Mouse (Mus musculus) fibroblast of lung, adult 2 months (primary cell): ENCODE data around the gene AI464131.

Source experiments
- DNase-seq: peaks from one replicate; pipeline ENCODE4 v3.0.0-alpha.2; 2011; ENCODE audit warnings: low read depth

Gene AI464131

DNA sequence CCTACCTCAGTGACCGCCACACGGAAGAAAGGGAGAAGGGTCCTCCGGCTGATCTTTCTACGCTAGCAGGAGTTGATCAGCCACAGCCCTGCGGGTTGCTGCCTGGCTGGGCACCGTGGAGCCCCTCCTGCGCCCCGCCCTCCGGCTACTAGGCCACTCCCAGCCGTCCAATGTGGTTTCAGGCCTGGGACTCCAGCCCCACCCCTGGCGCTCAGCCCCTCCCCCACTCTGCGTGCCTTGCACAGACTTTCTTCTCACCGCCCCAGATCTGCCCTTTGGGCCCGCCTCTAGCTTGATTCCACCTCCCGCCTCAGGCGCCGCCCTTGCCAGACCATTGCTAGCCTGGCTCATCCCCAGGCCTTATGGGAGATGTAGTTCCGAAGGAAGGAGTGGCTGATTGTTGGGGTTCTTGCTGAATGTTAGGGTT is at the start of gene AI464131:
Gene AI464131 (minus strand): TSS at position 91 of the 427 bp plus-strand sequence.
- peak; percentile 94 for DNase-seq

DNA sequence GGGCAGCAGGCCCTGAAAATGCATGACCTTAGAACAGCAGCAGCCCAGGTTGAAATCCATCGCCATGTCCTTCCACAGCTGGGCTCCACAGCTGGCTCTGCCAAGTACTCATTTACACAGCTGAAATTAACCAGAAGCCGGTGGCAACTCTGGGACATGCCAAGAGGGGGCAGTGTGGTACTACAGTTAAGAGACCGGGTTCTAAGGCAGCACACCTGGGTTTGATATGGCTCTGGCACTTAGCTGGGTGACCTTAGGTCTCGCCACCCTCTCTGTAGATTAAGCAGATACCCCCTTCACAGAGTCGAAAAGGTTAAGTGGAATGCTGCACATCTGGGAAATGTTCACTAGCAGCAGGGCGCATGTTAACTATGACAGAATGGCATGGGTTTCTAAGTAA is 49.7 kb upstream of the AI464131 start:
- DNase-seq, result peak; percentile 57

DNA sequence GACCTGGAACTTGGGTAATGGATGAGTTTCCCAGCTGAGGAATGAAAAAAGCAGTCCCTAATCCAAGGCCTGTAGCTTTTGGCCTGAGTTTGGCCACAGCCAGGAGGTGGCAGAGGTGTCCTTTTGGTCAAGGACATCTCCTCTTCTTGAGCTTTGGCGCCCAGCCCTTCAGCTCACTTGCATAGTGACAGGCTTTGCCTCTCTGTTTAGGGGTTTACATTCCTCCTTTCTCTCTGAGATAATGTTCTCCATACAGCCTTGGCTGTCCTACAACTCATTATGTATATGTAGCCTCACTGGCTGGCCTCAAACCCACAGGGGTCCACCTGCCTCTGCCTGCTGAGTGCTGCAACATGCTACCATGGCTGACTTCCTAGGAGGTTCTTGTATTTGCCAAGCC is 44.2 kb upstream of the AI464131 start:
- no peak for DNase-seq

DNA sequence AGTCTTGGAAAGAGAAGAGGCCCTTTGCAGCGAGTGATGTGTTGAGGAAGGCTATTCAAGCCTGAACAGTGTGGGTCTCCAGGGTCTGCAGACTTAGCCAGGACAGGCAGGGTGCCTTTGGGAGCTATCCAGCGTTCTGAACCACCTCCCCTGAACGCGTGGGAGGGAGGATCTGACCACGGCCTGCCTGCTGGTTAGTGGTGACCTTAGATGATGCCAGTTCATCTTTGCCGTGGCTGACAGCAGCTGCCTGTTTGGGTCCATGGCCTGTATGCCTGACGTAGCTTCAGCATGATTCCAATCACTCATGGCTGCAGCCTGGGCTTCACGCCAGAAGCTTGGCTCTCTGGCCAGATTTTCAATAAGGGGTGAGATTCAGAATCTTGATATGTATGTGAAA is 43.1 kb upstream of the AI464131 start:
- DNase-seq, result no peak

DNA sequence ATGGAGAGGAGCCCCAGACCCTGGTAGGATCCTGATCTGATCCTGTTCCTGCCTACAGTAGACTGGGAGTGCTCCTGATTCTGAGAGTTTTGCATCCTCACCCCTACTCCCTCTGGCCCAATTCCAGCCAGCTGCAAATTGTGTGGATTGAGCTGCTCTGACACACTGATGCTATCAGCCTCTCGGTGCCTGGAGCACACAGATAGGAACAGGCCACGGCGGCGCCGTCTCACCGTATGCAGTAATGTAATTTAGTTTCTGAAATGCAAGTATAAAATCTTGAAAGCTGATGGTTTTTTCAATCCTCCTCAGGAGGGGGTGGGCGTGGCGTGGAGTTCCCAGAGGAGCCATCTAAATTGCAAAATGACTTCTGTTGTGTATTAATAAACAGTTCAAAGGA is 39.3 kb upstream of the AI464131 start:
- DNase-seq, result no peak

DNA sequence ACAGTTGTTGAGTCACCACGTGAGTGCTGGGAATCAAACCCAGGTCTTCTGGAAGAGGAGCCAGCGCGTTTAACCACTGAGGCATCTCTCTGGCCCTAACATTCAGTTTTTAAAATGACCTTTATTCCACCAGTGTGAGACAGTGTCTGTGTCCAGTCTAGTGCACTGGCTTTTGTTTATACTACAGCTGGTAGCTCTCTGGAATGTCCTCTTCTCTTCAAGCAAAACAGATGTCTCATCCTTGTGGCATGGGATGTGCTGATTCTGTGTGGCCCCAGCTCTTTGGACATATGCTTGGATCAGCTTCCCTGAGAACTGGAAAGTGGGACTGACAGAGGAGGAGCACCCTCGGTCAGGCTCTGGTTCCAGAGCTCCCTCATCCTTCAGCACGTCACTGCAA is 32.0 kb upstream of the AI464131 start:
- no peak for DNase-seq

DNA sequence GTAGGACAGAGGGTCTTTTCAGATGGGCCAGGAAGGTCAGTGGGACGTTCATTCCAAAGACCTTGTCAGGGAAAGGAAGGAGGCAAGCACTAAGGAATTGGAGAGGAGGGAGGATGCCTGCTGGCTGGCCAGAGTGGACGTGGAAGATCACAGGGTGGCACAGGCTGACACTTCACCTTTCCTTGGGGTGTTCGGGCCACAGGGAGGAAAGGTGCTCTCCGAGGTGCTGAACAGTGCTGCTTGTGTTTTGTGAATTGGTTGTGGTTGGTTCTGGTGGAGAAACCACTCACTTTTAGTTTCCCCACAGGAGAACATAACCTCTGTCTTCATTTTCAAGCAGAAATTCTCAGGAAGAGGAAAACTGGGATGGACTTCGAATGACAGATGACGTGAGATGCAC is 29.5 kb upstream of the AI464131 start:
- DNase-seq, result no peak

DNA sequence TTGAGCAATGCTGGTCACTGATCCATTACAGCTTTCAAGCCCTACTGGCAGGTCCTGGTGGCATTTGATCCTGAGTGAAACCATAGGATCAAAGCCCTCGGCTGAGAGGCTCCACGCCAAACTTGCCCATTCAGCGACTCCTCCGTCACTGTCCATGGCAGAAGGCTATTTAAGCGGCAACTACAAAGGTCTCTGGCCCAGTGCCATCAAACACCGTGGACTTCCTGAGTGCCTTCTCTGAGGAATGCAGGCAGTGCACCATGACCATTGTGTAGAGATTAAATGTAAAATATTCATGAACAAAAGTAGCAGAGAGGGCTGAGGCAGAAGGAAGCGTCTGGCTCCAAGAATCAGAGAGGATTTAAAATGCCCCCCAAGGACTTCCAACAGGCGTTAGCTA is 25.1 kb upstream of the AI464131 start:
- DNase-seq, result no peak

DNA sequence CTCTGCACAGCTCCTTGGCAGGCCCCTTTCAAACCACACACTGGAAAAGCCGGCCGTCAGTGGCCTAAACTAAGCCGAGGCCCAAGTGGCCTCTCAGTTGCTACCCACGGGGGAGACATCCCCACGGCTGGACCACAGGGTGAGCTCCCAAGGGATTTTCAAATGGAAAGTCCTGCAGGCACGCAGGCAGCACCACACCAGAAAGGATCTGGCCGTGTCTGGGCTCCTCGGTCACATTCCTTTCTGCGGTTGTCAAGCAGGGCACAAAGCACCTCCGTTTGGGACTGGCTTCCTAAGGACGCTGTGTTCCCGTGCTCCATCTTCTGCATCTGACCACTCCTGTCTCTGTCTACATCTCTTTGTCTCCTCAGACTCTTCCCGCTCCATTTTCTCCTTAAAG is 24.2 kb upstream of the AI464131 start:
- DNase-seq, result no peak

DNA sequence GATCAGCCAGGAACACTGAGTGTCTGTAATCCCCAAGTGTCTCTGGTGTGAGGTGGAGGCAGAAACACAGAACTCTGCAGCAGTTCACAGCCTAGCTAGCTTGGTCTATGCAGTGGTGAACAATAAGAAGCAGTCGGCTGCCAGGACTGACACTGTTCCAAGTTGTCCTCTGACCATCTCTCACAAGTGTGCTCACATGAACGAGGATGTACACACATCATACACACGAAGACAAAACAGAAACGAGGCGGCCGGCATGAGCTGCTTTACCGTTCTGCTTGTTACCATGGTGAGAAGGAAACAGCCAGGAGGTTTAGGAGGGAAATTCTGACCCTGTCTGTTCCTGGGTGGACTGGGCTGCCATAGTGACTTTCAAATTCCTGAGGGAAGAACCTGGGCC is 23.7 kb upstream of the AI464131 start:
- DNase-seq, result no peak

DNA sequence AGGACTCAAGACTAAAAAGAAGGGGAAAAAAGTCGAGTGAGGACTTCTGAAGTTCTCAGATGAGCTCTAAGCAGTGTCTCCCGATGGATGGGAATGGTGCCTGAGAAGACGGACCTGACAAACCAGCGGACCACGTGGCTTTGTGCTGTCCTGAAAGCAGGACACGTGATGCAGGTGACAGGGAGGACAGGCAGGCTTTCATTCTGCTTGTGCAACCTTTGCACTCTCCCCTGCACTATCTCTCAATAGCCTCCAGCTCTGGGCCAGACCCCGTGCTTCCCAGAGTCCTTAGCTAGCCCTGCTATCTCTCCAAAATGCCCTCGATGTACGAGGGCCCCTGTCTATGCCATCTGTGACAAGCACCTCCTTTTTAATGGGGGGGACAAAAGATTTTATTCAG is 22.0 kb upstream of the AI464131 start:
- no peak for DNase-seq

DNA sequence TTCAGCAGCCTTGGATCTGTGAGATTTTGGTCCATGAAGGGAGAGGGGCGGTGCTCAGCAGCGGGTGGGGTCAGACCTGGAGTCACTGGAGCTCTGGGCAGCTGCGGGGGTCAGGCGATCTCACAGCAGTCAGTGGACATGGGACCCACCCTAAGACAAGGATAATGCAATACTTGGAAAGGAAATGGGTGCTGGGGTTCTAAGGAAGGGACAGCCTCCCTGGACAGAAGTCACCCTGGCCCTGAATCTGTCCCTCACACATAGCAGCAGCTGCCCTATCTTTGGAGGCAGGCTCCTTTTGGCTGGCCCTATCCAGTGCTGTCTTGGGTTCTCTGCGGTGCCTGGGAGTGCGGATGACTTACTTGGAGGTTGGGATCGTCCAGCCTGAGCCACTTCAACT is 21.0 kb upstream of the AI464131 start:
- no peak for DNase-seq

DNA sequence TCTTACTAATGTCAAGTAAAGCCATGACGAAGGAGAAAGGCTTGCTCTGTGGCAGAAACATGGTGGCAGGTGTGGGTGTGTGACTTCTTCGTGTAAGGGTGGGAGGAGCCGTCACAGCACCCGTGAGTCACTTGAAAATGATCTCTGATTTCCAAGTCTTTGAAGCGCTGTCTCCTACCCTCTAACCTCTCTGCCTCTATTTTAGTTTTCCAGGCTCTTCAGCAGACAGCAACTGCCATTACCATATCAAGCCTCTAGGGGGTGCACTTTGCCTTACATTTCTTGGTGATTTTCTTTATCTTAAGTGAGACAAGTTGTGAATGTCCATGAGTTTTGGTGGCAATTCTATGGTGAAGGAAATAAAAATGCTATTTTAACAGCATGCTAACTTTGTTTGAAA is 19.9 kb upstream of the AI464131 start:
- no peak for DNase-seq

DNA sequence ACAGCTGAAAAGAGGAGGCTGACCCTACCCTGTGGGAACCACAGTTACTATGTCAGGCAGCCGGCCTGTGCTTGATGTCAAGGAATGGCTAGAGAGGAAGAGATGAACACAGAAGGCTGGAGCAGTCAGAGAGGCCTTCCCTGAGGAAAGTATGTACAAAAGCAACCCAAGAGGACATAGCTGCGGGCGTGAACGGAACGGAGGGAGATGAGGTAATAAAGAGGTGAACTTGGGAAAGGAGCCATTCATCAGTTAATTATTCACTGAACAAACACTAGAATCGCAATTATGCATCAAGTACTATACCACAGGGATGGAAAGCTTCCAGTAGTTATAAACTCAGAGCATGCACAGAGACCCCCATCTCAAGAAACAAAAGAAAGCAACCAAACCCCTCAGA is 19.3 kb upstream of the AI464131 start:
- no peak for DNase-seq

DNA sequence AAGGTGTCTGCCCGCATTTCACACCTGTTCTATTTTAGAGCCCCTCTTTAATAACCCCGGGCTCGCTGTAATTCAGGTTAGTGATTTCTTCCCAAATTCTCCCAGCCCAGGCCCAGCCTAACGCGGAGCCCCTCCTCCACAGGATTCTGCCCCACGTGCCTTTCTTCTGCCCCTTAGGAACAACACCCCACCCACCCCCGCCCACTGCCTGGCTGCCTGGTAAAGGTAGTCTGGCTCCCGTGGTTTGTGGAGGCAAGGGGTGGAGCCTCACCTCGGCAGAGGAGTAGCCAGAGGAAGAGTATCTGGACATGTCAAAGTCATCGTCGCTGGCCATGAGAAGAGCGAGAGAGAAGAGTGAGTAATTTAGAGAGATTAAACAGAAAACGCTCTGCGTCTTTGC is 17.8 kb upstream of the AI464131 start:
- DNase-seq, result no peak

DNA sequence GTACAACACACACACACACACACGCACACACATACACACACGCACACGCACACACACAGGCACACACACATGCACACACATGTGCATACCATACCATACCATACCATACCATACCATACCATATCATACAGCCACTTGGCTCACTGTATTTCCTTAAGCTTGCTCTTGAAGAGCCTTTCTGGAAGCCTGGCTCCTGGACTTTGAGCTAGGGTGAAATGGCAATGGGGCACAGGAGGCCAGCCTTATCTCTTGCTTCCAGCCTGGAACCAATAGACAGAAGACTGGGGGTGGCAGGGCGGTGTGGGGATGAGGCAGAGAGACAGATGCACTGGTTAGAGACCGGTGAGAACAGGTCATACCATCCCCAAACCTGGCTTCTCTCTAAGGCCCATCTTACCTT is 16.3 kb upstream of the AI464131 start:
- DNase-seq, result no peak

DNA sequence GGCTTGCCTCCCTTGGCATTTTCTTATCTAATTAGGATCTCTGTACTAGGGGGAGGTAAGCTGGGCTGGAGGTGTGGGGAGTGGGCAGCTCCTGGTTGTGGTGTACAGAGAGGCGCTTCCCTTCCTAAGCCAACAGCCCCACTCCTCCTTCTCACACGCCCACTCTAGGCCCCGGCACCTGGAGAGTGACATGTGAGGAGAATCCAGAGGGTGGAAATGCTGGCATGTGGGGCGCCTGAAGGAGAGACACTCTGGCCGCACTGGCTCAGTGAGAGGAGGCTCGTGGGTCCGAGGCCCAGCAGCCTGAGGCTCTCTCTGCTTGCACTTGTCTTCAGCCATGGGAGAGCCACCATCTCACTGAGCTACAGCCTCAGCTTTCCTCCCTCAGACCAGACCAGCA is 15.5 kb upstream of the AI464131 start:
- DNase-seq, result no peak

DNA sequence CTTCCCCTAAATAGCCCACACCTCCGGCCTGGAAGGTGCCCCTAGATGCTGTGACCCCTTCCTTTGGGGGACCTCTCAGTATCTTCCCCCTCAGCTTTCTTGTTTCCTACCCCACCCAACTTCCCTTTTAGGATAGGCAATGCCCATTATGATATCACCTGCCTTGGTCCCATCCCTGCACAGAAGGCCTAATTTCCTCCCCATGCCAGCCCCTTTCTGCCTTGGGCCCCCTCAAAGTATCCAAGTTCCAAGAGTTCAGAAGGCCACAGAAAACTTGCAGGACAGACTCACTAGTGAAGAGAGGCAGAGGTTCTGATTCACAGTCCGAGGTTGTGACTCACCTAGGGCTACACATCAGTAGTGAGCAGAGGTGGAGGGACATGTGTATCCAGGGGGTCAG is 14.4 kb upstream of the AI464131 start, which contains the start of gene 1110017D15Rik:
Gene 1110017D15Rik (minus strand): TSS at position 101 of the 400 bp plus-strand sequence.
- DNase-seq, result no peak

DNA sequence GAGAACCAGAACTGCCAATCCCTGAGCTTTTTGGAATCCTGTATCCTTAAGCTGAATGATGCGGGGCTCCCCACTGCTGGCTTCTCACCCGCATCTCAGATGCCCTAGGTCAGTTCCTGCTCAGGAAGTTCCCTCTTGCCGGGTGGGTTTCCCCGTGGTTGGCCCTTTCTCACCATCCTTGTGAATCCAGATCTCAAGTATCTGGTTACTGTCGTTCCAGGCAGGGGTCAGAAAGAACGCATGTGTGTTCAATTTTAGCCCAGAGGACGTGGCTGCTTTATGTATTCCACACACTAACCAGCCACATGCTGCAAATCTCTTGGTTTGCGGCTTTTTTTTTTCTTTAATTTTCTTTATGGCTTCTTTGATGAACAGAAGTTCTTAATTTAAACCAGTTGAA is 10.8 kb upstream of the AI464131 start:
- no peak for DNase-seq

DNA sequence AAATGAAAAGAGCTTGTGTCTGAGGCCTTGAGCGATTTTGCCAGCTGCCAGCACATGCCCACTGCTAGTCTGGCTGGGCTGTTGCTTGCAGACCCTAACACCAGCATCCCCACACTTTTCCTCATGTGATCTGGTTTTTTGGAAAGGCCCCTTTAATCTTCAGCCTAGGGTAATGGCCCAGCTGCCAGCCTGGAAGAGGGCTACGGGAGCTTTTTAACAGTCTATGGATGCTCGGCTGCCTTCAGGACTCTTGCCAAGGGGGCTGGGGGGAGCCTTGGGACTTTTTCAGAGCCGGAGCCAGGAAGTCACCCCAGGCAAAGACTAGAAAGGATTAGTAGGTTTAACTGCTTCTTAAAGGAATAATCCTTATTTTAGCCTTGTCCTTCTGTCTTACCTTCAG is 10.4 kb upstream of the AI464131 start:
- no peak for DNase-seq

DNA sequence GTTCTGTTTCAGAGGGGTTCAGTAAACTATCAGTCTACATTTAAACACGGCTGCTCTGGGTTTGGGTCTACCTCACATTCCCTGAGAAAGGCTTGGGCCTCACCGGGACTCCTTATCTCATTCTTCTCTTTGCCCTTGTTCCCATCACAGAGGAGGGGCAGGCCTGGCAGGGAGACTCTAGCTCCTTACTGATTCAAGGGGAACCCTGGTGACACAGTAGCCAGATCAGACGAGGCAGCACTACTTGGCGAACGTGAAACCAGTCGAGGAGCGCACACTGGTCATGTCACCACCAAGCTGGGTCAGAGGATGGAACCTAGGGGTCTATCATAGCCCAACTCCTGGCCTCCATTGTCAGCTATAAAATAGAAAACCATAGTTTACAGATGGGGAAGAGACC is 5.1 kb upstream of the AI464131 start:
- DNase-seq, result no peak

DNA sequence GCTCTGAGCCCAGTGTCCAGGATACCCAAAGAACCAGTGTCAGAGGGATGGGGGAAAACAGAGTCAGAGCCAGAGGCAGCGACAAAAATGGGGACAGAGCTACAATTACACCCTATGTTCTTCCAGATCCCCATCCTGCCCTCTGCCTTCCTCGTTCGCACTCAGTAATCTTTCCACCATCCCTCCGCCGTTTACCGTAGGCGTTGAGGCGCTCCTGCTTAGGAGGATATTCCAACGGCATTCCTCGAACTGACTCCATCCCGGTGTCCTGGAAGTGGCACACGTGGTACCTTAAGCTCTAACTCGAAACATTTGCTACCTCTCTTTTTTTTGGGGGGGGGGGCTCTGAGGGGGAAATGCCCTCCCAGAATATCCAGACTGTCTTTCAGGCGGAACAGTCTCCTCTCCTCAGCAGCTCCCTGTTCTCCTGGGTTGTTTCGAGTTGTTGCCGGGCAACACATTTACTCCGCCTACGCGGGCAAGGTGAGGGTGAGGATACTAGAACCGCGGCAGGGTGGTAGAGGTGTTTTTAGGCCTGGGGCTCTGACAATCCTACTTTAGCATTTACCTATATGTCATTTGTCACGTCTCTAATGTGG is 4.5 kb upstream of the AI464131 start:
- no peak for DNase-seq

DNA sequence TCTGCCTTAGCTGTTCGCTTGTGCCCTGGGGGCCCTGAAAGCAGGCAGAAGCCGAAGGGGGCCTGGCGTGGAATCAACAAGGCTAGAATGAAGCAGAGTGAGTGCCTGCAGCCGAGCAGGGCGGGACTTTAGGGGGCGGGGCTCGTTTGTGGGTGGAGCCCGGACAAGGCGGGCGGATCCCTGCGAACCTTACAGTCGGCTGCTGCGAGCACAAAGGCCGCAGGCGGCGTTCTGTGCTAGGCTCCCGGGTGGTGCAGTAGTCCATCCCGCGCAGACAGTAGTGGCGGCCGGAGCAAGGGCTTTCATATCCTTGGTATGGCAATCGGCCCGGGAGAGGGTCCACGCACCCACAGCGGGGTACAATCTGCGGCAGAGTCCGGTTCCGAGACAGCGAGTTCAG is 4.0 kb upstream of the AI464131 start:
- DNase-seq, result peak; percentile 41

DNA sequence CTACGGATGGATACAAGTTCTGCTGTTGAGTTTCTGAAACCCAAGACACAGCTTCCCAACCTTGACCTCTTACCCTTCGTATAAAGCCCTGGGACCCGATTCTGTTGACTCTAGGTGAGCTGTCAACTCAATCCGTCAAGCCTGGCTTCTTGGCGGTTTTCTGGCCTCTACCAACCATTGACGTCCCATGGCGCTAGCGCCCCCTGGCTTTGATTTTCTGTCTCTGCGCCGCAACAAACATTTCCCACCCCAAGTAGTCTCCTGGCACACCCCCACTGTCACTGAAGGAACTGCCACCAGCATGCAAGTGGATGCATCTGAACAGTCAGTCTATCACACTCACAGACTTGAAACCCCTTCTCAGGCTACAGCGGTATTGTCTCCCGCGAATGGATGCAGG is 3.3 kb upstream of the AI464131 start:
- no peak for DNase-seq

DNA sequence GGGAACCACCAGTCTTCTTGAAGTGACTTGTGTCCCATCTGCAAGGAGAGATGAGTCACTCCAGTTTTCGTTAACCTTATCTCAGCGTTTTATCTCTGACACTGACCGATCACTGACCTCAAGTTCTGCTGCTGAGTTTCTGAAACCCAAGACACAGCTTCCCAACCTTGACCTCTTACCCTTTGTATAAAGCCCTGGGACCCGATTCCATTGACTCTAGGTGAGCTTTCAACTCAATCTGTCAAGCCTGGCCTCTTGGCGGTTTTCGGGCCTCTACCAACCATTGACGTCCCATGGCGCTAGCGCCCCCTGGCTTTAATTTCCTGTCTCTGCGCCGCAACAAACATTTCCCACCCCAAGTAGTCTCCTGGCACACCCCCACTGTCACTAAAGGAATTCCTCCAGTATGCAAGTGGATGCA is 2.3 kb upstream of the AI464131 start:
- DNase-seq, result no peak
